Mouse (Mus musculus): Measurements from ENCODE around the gene Spag8.

GRCm38 (mm10) chr4:43631956-43632920, 21.2 kb downstream of the Spag8 start:
- TF ChIP-seq CTCF (IDR thresholded peaks at IDR 0.05; ENCODE audit: extremely low read depth, insufficient read depth, insufficient read length, insufficient replicate concordance) (no peak), POLR2A (IDR thresholded peaks at IDR 0.05; ENCODE audit: low read depth, low read length) (no peak)

Measured in spleen, adult 2 months (tissue).